10 mouse cellular contexts compared by ENCODE assay signal in genomic region chr2:34639725-34640124, GRCm38 (mm10).
DNase-seq lines count a peak whose midpoint lies in the region; ATAC-seq and TF ChIP-seq lines count a peak whose summit lies in the region.
"Had no signal": no experiment of that assay in that cellular context is flagged by ENCODE, and none has a peak within 500 bp of the region (broad histone marks: within the 10 kb centered on the region; RNA-seq: fewer than 3 reads in every experiment).

No protein-coding gene starts in this region.

- no peak overlapping the region for H3K9ac ChIP-seq in embryonic facial prominence, embryonic 11.5 days (replicated peaks; ENCODE audit: low read length)
- H3K9ac ChIP-seq in lung, postnatal 0 days (replicated peaks; ENCODE audit: low read depth), result no peak overlapping the region
- H3K9ac ChIP-seq in intestine, embryonic 15.5 days, result no peak overlapping the region
- no peak overlapping the region for H3K9ac ChIP-seq in midbrain, embryonic 16.5 days (ENCODE audit: low read depth, low read length)

- 61% methylated on average over 5 of the region's 5 CpGs for WGBS in embryonic facial prominence, embryonic 11.5 days
- WGBS in embryonic facial prominence, embryonic 10.5 days, result 67% methylated on average over 5 of the region's 5 CpGs
- WGBS in lung, postnatal 0 days, result 57% methylated on average over 5 of the region's 5 CpGs
- WGBS in intestine, embryonic 15.5 days, result 56% methylated on average over 5 of the region's 5 CpGs
- WGBS in midbrain, embryonic 16.5 days, result 62% methylated on average over 5 of the region's 5 CpGs

- no peak overlapping the region for H3K27ac ChIP-seq in embryonic facial prominence, embryonic 11.5 days (replicated peaks; ENCODE audit: low read depth, low read length)
- no peak overlapping the region for H3K27ac ChIP-seq in embryonic facial prominence, embryonic 10.5 days (replicated peaks)
- H3K27ac ChIP-seq in lung, postnatal 0 days (ENCODE audit: low read length), result no peak overlapping the region
- no peak overlapping the region for H3K27ac ChIP-seq in intestine, embryonic 15.5 days
- no peak overlapping the region for H3K27ac ChIP-seq in midbrain, embryonic 16.5 days (ENCODE audit: low read length)
- H3K27ac ChIP-seq: stomach, embryonic 15.5 days had no signal

- no peak for DNase-seq in embryonic facial prominence, embryonic 11.5 days (ENCODE audit: low spot score)
- DNase-seq in embryonic facial prominence, embryonic 10.5 days (ENCODE audit: low spot score), result no peak
- DNase-seq in lung, postnatal 0 days (ENCODE audit: low spot score), result no peak
- DNase-seq in lung, postnatal 25 days (ENCODE audit: low spot score), result no peak
- no peak for DNase-seq in frontal cortex, postnatal 10 days (ENCODE audit: low spot score in 2 of 2)
- no peak for DNase-seq in cerebellum, postnatal 10 days

- H3K27me3 ChIP-seq in embryonic facial prominence, embryonic 11.5 days (ENCODE audit: control insufficient read depth, insufficient read depth, low read length), result no peaks in the 10 kb centered on the region
- peaks cover 12% of the 10 kb centered on the region for H3K27me3 ChIP-seq in embryonic facial prominence, embryonic 10.5 days (replicated peaks; ENCODE audit: low read depth, poor library complexity, severe bottlenecking)
- no peaks in the 10 kb centered on the region for H3K27me3 ChIP-seq in lung, postnatal 0 days (replicated peaks; ENCODE audit: insufficient read depth, low read length)
- H3K27me3 ChIP-seq in intestine, embryonic 15.5 days (replicated peaks), result no peaks in the 10 kb centered on the region
- H3K27me3 ChIP-seq in midbrain, embryonic 16.5 days (ENCODE audit: control insufficient read depth, insufficient read depth, low read depth, low read length), result no peaks in the 10 kb centered on the region
- H3K27me3 ChIP-seq: stomach, embryonic 15.5 days had no signal

- TF ChIP-seq EP300 in lung, postnatal 0 days (IDR thresholded peaks at IDR 0.05), result no peak

- no peak for TF ChIP-seq CTCF in lung, postnatal 0 days (IDR thresholded peaks at IDR 0.05)

- H3K4me3 ChIP-seq in embryonic facial prominence, embryonic 11.5 days (ENCODE audit: low read depth, low read length), result no peak overlapping the region
- no peak overlapping the region for H3K4me3 ChIP-seq in embryonic facial prominence, embryonic 10.5 days
- H3K4me3 ChIP-seq in lung, postnatal 0 days (ENCODE audit: low read depth, low read length), result no peak overlapping the region
- H3K4me3 ChIP-seq in intestine, embryonic 15.5 days (replicated peaks), result no peak overlapping the region
- H3K4me3 ChIP-seq in midbrain, embryonic 16.5 days (ENCODE audit: low read depth, low read length), result no peak overlapping the region

- ATAC-seq in embryonic facial prominence, embryonic 11.5 days (replicated peaks; ENCODE audit: insufficient number of reproducible peaks, low FRiP score, low TSS enrichment, low read depth), result peak; percentile 50; the same call in 1 of the 2 replicates
- ATAC-seq in lung, postnatal 0 days, result 0 out of 2 replicates have a peak, but pooled peaks have one; percentile 8
- peak; percentile 33; the same call in 1 of the 2 replicates for ATAC-seq in intestine, embryonic 15.5 days
- ATAC-seq in midbrain, embryonic 16.5 days, result peak; percentile 53

- H3K36me3 ChIP-seq in embryonic facial prominence, embryonic 11.5 days (replicated peaks; ENCODE audit: control insufficient read depth, insufficient read depth, low read depth, low read length), result no peaks in the 10 kb centered on the region
- H3K36me3 ChIP-seq in embryonic facial prominence, embryonic 10.5 days (replicated peaks), result no peaks in the 10 kb centered on the region
- H3K36me3 ChIP-seq in lung, postnatal 0 days (ENCODE audit: insufficient read depth, low read length), result no peaks in the 10 kb centered on the region
- H3K36me3 ChIP-seq in intestine, embryonic 15.5 days, result no peaks in the 10 kb centered on the region
- H3K36me3 ChIP-seq in midbrain, embryonic 16.5 days (ENCODE audit: control insufficient read depth, insufficient read depth, low read length), result no peaks in the 10 kb centered on the region
- H3K36me3 ChIP-seq: heart, embryonic 10.5 days; stomach, embryonic 15.5 days had no signal

- no peak overlapping the region for H3K4me2 ChIP-seq in embryonic facial prominence, embryonic 11.5 days (ENCODE audit: low read depth, low read length)
- H3K4me2 ChIP-seq in lung, postnatal 0 days (replicated peaks; ENCODE audit: low read depth, low read length), result no peak overlapping the region
- peak overlapping the region; percentile 88 for H3K4me2 ChIP-seq in intestine, embryonic 15.5 days (replicated peaks)
- H3K4me2 ChIP-seq in midbrain, embryonic 16.5 days (ENCODE audit: low read length), result no peak overlapping the region

- H3K4me1 ChIP-seq in embryonic facial prominence, embryonic 11.5 days (ENCODE audit: control insufficient read depth, insufficient read depth, low read length), result no peaks in the 10 kb centered on the region
- H3K4me1 ChIP-seq in embryonic facial prominence, embryonic 10.5 days, result peaks cover 33% of the 10 kb centered on the region
- peaks cover 4% of the 10 kb centered on the region; the same call in 1 of the 2 replicates for H3K4me1 ChIP-seq in lung, postnatal 0 days (ENCODE audit: insufficient read depth, low read depth, low read length)
- peaks cover 10% of the 10 kb centered on the region; the same call in 1 of the 2 replicates for H3K4me1 ChIP-seq in intestine, embryonic 15.5 days (replicated peaks)
- H3K4me1 ChIP-seq in midbrain, embryonic 16.5 days (ENCODE audit: control insufficient read depth, insufficient read depth, low read length), result 0 out of 2 replicates have a peak, but pooled peaks cover 3% of the 10 kb centered on the region

- H3K9me3 ChIP-seq in embryonic facial prominence, embryonic 11.5 days (replicated peaks; ENCODE audit: control insufficient read depth, low read length), result no peaks in the 10 kb centered on the region
- H3K9me3 ChIP-seq in embryonic facial prominence, embryonic 10.5 days, result no peaks in the 10 kb centered on the region
- H3K9me3 ChIP-seq in lung, postnatal 0 days (ENCODE audit: low read length), result no peaks in the 10 kb centered on the region
- H3K9me3 ChIP-seq in intestine, embryonic 15.5 days, result no peaks in the 10 kb centered on the region
- H3K9me3 ChIP-seq in midbrain, embryonic 16.5 days (replicated peaks; ENCODE audit: control insufficient read depth, low read length, poor library complexity, severe bottlenecking), result no peaks in the 10 kb centered on the region
- H3K9me3 ChIP-seq: heart, embryonic 10.5 days; stomach, embryonic 15.5 days had no signal
